Mouse (Mus musculus) embryonic facial prominence, embryonic 11.5 days (tissue): ENCODE measurements at regions not wholly inside any gene's neighbourhood (a gene's known extent, or its start where the extent isn't known, plus 50 kb on each side); places are given as distances from the start of the nearest gene placed in this dataset.

Experiments
- ATAC-seq: fragments of 200-750 bp; cut with Nextera tagmentation; replicated peaks from 2 replicates; pipeline ENCODE4 v1.8.0; 2017; ENCODE audit warnings: low read depth; ENCODE audit not compliant: insufficient number of reproducible peaks, low FRiP score, low TSS enrichment
- DNase-seq: peaks from one replicate; pipeline ENCODE4 v3.0.0-alpha.2; 2015; ENCODE audit warnings: low spot score
- H3K27ac ChIP-seq: fragments of 300-500 bp; sonication (generic); replicated peaks from 2 replicates; pipeline ENCODE4 v1.5.1; 2014; ENCODE audit warnings: mild to moderate bottlenecking, low read depth, low read length, control low read depth
- H3K27me3 ChIP-seq: fragments of 300-500 bp; sonication (generic); 2 replicates; pipeline ENCODE4 v1.6.1; 2014; ENCODE audit warnings: mild to moderate bottlenecking, low read length, moderate library complexity, mixed read lengths; ENCODE audit not compliant: control insufficient read depth, insufficient read depth
- H3K36me3 ChIP-seq: fragments of 300-500 bp; sonication (generic); replicated peaks from 2 replicates; pipeline ENCODE4 v1.6.1; 2014; ENCODE audit warnings: low read depth, mild to moderate bottlenecking, low read length, moderate library complexity, mixed read lengths; ENCODE audit not compliant: control insufficient read depth, insufficient read depth
- H3K4me1 ChIP-seq: fragments of 300-500 bp; sonication (generic); 2 replicates; pipeline ENCODE4 v1.6.1; 2014; ENCODE audit warnings: low read length, mixed read lengths; ENCODE audit not compliant: control insufficient read depth, insufficient read depth
- H3K4me2 ChIP-seq: fragments of 300-500 bp; sonication (generic); 2 replicates; pipeline ENCODE4 v1.6.1; 2014; ENCODE audit warnings: low read depth, mild to moderate bottlenecking, control low read depth, low read length, moderate library complexity
- H3K4me3 ChIP-seq: fragments of 300-500 bp; sonication (generic); 2 replicates; pipeline ENCODE4 v1.5.1; 2014; ENCODE audit warnings: low read depth, low read length, control low read depth
- H3K9ac ChIP-seq: fragments of 300-500 bp; sonication (generic); replicated peaks from 2 replicates; pipeline ENCODE4 v1.6.1; 2014; ENCODE audit warnings: mild to moderate bottlenecking, control low read depth, low read length
- H3K9me3 ChIP-seq: fragments of 300-500 bp; sonication (generic); replicated peaks from 2 replicates; pipeline ENCODE4 v1.6.1; 2016; ENCODE audit warnings: mild to moderate bottlenecking, low read length, inconsistent platforms, mixed read lengths; ENCODE audit not compliant: control insufficient read depth
- WGBS: fragments of 180-500 bp; shearing (Covaris S2); extraction: QIAGEN DNeasy Blood & Tissue Kit; methylation state at CpG from one replicate; pipeline ENCODE4 v1.1.7; 2014; 5-methylcytosine and 5-hydroxymethylcytosine counted together

GRCm38 (mm10) chr5:101090415-101091026 lies 245.0 kb downstream of the Gpat3 start:
- ATAC-seq (no peak), DNase-seq (no peak)
- H3K27ac ChIP-seq, result no peak overlapping the region

GRCm38 (mm10) chr5:101085199-101085598 lies 239.7 kb downstream of the Gpat3 start:
- no peak overlapping the region for H3K27ac ChIP-seq
- no peak overlapping the region for H3K4me2 ChIP-seq
- no peaks in the 10 kb centered on the region for H3K4me1 ChIP-seq
- no peaks in the 10 kb centered on the region for H3K27me3 ChIP-seq
- no peak overlapping the region for H3K9ac ChIP-seq
- H3K9me3 ChIP-seq, result no peaks in the 10 kb centered on the region
- DNase-seq (no peak), ATAC-seq (no peak)
- H3K36me3 ChIP-seq, result no peaks in the 10 kb centered on the region
- WGBS, result 82% methylated on average over 3 of the region's 3 CpGs
- H3K4me3 ChIP-seq, result no peak overlapping the region

More at GRCm38 (mm10) chr5:101090415-101091026, 245.0 kb downstream of the Gpat3 start:
- Histone ChIP-seq H3K4me2 (no peak overlapping the region), H3K4me1 (no peaks in the 10 kb centered on the region), H3K9me3 (no peaks in the 10 kb centered on the region), H3K27me3 (no peaks in the 10 kb centered on the region), H3K4me3 (no peak overlapping the region), H3K9ac (no peak overlapping the region), H3K36me3 (no peaks in the 10 kb centered on the region)
- WGBS, result 86% methylated on average over 7 of the region's 7 CpGs

- no peaks in the 10 kb centered on the region for H3K27me3 ChIP-seq
- H3K36me3 ChIP-seq, result no peaks in the 10 kb centered on the region
- no peak overlapping the region for H3K27ac ChIP-seq
- H3K4me2 ChIP-seq, result no peak overlapping the region
- no peak for ATAC-seq
- 79% methylated on average over 20 of the region's 20 CpGs for WGBS
- no peak overlapping the region for H3K4me3 ChIP-seq
- H3K9me3 ChIP-seq, result no peaks in the 10 kb centered on the region
- H3K4me1 ChIP-seq, result no peaks in the 10 kb centered on the region
- no peak overlapping the region for H3K9ac ChIP-seq
- no peak for DNase-seq
These were observed 237.1 kb downstream of the Gpat3 start for GRCm38 (mm10) chr5:101082611-101083010.

DNA sequence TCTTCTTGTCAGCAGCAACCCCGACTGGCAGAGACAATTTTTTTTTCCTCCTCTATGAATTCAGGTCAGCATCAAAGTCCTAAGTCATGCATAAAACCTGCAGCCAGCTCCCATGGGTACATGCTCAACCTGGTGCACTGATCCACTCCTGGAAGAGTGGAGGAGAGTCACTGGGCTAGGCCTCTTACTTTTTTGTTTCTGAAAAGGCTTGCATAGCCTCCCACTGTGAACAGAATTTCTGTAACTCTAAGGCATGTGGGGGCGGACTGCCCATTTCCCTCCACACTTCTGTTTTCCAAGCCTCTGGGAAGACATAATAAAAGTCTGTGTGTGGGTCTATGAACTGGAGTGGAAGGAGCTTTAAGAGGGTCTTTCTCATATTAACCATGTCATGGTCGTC lies 218.8 kb downstream of the Gpat3 start:
- 78% methylated on average over 3 of the region's 3 CpGs for WGBS
- Histone ChIP-seq H3K36me3 (no peaks in the 10 kb centered on the region), H3K27ac (no peak overlapping the region), H3K9ac (no peak overlapping the region), H3K27me3 (no peaks in the 10 kb centered on the region), H3K9me3 (no peaks in the 10 kb centered on the region), H3K4me3 (no peak overlapping the region), H3K4me2 (no peak overlapping the region), H3K4me1 (no peaks in the 10 kb centered on the region)
- no peak for DNase-seq
- ATAC-seq, result no peak

GRCm38 (mm10) chr5:101063254-101063653 lies 217.7 kb downstream of the Gpat3 start:
- H3K9me3 ChIP-seq, result no peaks in the 10 kb centered on the region
- H3K36me3 ChIP-seq, result no peaks in the 10 kb centered on the region
- ATAC-seq (no peak), DNase-seq (no peak)
- no peak overlapping the region for H3K9ac ChIP-seq
- no peaks in the 10 kb centered on the region for H3K4me1 ChIP-seq
- no peak overlapping the region for H3K4me3 ChIP-seq
- WGBS, result 90% methylated on average over 4 of the region's 4 CpGs
- H3K27ac ChIP-seq, result no peak overlapping the region
- no peak overlapping the region for H3K4me2 ChIP-seq
- H3K27me3 ChIP-seq, result no peaks in the 10 kb centered on the region

DNA sequence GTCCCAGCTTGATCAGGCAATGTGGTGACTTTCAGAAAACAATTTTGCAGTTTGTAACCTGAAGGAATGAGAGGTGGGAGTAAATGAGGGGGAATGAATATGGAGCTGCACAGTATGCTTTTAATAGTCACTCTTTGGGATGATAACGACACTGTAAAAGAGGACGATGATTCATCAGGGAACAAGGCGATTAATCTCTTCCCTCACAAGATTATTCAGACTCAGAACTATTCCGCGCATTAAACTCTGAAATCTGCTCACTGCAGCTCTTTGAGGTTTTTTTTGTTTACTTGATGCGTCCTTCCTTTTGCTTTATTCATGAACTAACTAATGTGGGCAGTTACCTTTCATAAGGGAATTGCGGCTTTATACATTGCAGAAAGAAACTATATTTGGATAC lies 206.1 kb downstream of the Gpat3 start:
- DNase-seq (no peak), ATAC-seq (no peak)
- 95% methylated on average over 7 of the region's 7 CpGs for WGBS

GRCm38 (mm10) chr5:101040488-101040887 lies 195.0 kb downstream of the Gpat3 start:
- Histone ChIP-seq H3K9ac (no peak overlapping the region), H3K9me3 (no peaks in the 10 kb centered on the region), H3K4me3 (no peak overlapping the region), H3K36me3 (no peaks in the 10 kb centered on the region), H3K4me2 (no peak overlapping the region), H3K27me3 (no peaks in the 10 kb centered on the region), H3K27ac (no peak overlapping the region), H3K4me1 (no peaks in the 10 kb centered on the region)
- WGBS, result 86% methylated on average over 9 of the region's 9 CpGs
- no peak for ATAC-seq
- no peak for DNase-seq

More for the DNA sequence above, 206.1 kb downstream of the Gpat3 start:
- no peak overlapping the region for H3K4me2 ChIP-seq
- no peak overlapping the region for H3K9ac ChIP-seq
- no peaks in the 10 kb centered on the region for H3K4me1 ChIP-seq
- H3K27me3 ChIP-seq, result no peaks in the 10 kb centered on the region
- no peak overlapping the region for H3K27ac ChIP-seq
- H3K9me3 ChIP-seq, result no peaks in the 10 kb centered on the region
- H3K36me3 ChIP-seq, result no peaks in the 10 kb centered on the region
- no peak overlapping the region for H3K4me3 ChIP-seq

DNA sequence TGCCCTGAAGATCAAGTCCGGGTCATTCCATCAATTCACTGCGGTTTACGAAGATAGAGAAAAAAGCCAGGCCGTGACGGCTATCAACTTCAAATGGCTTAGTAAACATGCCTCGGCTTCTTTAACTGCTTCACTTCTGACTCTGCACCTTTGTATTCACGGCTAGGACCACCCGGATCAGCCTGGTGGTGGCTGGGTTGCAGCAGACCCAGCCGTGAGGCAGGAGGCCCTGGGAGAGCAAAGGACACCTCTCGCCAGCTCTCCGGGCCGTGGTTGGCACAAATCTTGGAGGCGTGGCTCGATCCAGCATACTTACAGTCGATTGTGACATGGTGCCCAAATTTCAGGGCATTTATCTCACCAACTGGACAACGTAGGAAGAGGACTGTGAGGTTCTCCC lies 187.5 kb downstream of the Gpat3 start:
- no peak overlapping the region for H3K4me2 ChIP-seq
- no peak for DNase-seq
- no peaks in the 10 kb centered on the region for H3K27me3 ChIP-seq
- no peak overlapping the region for H3K9ac ChIP-seq
- H3K4me3 ChIP-seq, result no peak overlapping the region
- no peak overlapping the region for H3K27ac ChIP-seq
- no peaks in the 10 kb centered on the region for H3K4me1 ChIP-seq
- no peak for ATAC-seq
- no peaks in the 10 kb centered on the region for H3K36me3 ChIP-seq
- no peaks in the 10 kb centered on the region for H3K9me3 ChIP-seq
- WGBS, result 81% methylated on average over 16 of the region's 16 CpGs
